Mouse (Mus musculus) right cerebral cortex, postnatal 25 days (tissue): Measurements from ENCODE around the gene Jak3.

ENCODE experiments used
- DNase-seq: peaks from one replicate; pipeline ENCODE4 v3.0.0; 2022

The Jak3 gene

GRCm38 (mm10) chr8:71665331-71666130, 10.6 kb upstream of the Jak3 start:
- DNase-seq: no peak

DNA sequence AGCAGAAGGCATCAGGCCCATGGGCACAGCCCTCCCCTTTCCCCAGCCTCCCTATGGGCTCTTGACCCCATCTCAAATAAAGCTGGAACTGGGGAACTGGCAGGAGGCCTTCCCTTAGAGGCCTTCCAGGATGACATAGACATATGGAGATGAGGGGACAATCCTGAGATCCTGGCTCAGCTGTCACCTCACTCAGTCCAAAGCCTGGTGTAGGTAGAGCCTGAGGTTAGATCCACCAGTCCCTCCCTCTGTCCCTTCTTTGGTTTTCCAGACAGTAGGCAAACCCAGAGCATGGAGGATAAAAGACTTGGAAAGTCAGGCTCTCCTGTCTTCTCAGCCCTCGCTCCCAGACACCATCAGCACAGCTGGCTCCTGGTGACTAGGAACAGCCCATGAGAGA, 9.2 kb upstream of the Jak3 start:
- DNase-seq: no peak

DNA sequence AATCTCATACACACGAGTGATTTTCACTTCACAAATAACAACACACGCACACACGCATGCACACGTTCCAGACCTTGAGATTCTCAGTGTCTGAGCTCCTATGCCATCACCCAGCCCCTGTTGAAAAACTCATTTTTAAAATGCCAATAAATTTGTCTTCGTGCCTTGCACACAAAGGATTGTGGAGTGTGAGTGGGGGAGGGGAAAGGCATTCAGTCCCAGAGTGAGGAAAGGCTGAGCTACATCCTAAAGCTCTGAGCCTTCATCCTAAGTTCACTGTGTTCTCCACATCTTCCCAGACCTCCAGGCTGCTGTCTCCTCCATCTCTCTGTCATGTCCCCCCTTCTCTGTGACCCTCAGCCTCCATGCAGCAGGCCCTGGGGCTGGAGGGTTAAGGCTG, 8.8 kb upstream of the Jak3 start:
- DNase-seq: no peak

DNA sequence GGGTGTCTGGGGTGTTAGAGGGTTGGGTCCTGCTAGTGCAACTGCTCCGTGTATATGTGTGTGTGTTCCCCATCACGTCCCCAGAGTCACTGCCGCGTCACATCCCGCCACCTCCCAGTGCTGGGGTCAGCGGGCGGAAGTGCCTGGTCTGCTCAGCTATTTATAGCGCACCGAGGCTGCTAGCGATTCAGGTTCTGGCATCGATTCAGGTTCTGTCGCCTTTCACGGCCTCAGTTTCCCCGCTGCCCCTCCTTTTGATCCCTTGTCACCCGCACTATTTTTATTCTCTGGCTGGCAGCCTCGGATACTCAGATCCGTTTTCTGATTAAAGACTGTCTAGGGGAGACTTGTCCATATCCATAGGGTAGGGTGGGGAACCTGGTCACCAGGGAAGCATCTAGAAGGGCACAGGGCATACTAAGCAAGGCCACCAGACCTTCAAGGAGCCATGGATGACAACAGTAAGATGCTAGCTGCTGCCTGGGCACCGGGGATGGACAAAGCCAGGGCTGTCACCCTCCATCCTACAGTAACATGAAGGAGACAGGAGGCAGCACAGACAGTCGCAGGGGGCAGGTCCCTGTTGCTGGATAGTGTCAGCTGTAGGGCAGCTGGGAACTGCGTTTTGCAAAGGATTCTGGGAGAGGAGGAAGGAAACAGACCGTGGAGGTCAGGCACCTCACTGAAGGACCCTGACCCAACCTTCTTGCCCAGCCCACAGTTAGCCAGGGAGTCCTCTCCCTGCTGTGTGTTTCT, 7.7 kb upstream of the Jak3 start:
- DNase-seq: no peak

GRCm38 (mm10) chr8:71670198-71670597, 5.9 kb upstream of the Jak3 start:
- peak; percentile 54 for DNase-seq

GRCm38 (mm10) chr8:71670621-71671548, 5.2 kb upstream of the Jak3 start:
- DNase-seq: peak; percentile 73

- peak; percentile 92 for DNase-seq
Measured at GRCm38 (mm10) chr8:71671549-71671965, 4.5 kb upstream of the Jak3 start, which contains the start of gene Unc13a. Gene Unc13a (minus strand): TSS chr8:71671757.

DNA sequence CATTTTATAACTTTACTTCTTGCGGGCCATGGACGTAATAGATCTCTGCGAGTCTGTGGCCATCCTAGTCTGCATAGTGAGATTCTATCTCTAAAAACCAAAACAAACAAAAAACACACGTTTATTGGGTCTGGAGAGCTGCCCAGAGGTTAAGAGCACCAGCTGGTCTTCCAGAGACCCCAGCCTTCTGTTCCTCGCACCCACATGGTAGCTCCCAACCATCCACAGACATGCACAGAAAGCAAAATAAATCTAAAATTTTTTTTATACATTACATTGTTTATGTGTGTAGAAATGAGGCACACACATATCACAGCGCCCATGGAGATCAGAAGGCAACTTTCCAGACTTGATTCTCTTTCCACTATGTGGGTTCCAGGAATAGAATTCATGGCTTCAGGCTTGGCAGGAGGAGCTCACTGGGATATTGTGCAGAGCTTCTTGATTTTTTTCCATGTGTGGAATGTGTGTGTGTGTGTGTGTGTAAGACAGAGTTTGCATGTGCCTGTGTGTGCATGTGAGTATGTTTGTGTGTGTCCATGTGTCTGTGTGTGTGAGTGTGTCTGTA, 3.8 kb upstream of the Jak3 start:
- no peak for DNase-seq

- DNase-seq: no peak
Measured at GRCm38 (mm10) chr8:71674071-71674470, 2.0 kb upstream of the Jak3 start.

DNA sequence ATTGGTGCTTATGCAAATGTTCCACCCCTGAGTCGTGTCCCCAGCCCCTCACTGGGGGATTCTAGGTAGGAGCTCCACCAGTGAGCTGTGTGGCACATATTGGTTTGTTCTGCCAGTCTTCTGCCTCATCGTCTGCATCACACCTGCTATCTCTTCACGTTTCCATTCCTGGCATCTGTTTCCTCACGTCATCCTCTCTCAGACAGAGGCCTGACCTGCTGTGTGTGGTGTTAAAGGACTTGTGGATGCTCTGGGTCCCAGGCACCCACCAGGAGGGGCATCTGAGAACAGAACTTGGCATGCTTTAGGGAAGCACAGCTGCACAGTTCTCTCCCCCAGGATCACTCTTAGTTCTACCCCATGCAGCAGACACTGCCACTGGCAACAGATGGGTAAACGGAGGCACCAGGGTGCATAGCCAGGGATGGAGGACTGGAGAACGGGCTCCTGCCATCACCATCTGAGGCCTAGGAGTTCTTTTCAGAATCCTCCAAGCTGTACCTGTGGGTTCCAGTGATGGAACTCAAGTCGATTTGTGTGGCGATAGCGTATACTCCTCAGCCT, 558 bp upstream of the Jak3 start:
- DNase-seq: no peak

- no peak for DNase-seq
Measured at GRCm38 (mm10) chr8:71676803-71677202, 707 bp downstream of the Jak3 start.

- DNase-seq: no peak
Measured at GRCm38 (mm10) chr8:71677555-71677954, 1.5 kb downstream of the Jak3 start.

- DNase-seq: no peak
Measured at GRCm38 (mm10) chr8:71678216-71678615, 2.1 kb downstream of the Jak3 start.

DNA sequence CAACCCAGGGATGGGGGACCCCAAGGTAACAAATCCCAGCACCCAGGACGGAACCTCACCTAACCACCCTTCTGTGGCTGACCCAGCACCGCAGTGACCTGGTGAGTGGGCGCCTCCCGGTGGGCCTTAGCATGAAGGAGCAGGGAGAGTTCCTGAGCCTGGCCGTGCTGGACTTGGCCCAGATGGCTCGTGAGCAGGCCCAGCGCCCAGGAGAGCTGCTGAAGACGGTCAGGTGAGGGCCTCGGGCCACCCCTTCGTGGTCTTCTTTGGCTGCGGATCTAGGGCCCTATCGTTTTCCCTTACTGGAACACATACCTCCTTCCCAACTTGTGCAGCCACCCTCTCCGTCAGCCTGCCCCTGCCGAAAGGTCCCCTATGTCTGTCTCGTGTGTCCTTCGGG, 3.0 kb downstream of the Jak3 start:
- DNase-seq: no peak

DNA sequence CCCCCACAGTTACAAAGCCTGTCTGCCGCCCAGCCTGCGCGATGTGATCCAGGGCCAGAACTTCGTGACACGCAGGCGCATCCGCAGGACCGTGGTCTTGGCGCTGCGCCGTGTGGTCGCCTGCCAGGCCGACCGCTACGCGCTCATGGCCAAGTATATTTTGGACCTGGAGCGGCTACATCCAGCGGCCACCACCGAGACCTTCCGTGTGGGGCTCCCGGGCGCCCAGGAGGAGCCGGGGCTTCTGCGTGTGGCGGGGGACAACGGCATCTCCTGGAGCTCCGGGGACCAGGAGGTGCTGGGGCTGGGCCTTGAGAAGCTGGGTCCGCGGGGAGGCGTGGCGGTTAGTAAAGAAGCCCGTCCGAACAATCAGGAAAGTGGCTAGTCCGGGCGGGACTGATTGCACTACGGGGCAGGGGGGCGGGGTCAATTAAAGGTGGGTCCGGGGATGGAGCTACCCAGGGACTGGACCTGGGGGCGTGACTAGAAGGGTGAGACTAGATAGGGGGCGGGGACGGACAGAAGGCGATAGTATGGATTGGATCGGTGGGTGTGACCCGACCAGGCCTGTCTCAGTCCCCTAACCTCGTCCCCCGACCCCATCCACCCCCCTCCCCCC, 3.6 kb downstream of the Jak3 start:
- no peak for DNase-seq

DNA sequence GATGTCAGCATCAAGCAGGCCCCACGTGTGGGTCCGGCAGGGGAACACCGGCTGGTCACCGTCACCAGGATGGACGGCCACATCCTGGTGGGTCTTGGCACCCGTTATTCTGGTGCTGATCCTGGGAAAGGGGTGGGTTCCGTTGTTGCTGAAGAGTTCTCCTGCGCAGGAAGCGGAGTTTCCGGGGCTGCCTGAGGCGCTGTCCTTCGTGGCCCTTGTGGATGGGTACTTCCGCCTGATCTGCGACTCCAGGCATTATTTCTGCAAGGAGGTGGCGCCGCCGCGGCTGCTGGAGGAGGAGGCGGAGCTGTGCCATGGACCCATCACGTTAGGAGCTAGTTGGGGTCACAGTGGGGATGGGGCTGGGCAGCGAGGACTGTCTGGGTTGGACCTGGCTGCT, 4.4 kb downstream of the Jak3 start:
- no peak for DNase-seq

GRCm38 (mm10) chr8:71681369-71681915, 5.3 kb downstream of the Jak3 start:
- no peak for DNase-seq

DNA sequence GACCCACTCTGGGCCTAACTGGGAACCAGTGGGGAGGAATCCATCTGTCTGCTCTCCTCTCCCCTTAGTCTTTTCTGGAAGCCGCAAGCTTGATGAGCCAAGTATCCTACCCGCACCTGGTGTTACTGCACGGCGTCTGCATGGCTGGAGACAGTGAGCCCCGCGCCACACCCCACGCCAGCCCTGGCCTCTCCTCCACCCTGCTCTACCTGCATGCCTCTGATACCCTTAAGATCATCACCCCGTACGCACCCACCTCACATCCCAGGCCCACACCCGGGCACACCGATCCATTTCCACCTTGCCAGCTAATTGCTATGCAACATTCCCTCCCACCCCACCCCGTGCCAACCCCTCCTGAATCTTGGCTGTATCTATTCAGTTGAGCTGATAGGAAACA, 6.7 kb downstream of the Jak3 start:
- DNase-seq: no peak

- DNase-seq: no peak
Measured at GRCm38 (mm10) chr8:71684701-71685100, 8.6 kb downstream of the Jak3 start.

- DNase-seq: no peak
Measured at GRCm38 (mm10) chr8:71685573-71685972, 9.5 kb downstream of the Jak3 start.

DNA sequence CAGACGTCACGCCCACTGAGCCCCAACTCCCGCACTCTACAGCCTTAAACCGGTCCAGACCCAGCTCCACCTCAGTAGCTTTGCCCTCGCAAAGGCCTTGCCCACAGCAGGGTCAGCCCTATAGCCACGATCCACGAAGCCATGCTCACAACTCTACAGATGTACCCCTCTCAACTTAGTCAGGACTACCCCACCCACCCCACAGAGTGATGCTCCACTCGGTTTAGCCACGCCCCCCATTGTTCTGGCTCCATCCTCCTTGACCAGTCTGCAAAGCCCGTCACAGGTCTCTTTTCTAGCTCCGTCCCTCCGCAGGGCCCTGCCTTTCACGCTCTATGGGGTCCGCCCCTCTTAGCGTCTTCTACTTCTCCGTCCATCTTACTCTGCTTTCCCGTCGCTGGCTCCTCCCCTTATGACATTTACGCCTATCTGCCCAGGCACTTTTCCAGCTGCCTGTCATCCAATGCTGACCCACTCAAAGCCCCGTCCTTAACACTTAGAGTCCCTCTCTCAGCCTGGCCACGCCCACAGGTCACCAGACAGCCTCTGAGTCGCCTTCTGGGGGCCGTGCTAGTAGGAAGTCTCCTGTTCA, 10.1 kb downstream of the Jak3 start:
- no peak for DNase-seq
